Mouse (Mus musculus): ENCODE measurements around the gene Krt15. TPM values are rescaled to one million over a fixed set of nuclear protein-coding genes. Genes with fewer than 3 reads are reported as not detected.

Krt15 gene
- total RNA-seq (2021), result not detected
- long read RNA-seq, experiment 1, result 0 reads
- long read RNA-seq, experiment 2, result 0 reads

DNA sequence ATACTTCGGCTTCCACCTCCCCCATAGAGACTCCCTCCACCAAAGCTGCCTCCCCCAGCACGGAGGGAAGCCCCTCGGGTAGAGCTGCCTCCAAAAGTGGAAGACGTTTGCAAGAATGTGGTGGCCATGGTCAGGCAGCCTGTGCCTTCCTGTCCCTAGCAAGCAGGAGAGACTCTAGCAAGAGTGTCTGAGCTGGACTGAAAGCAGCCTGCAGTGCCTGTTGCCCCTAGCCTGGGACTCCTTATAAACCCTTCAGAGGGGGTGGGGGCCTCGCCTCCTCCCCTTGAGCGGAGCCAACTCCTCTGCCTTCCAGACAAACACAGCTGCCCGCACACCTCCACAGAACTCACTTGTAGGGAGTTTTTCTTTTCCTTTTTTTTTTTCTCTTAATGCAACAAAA is at the start of gene Krt15:
TSS of gene Krt15 (minus strand) at position 198 of the 400 bp plus-strand sequence.
- no peak for DNase-seq (ENCODE audit: low spot score)

DNA sequence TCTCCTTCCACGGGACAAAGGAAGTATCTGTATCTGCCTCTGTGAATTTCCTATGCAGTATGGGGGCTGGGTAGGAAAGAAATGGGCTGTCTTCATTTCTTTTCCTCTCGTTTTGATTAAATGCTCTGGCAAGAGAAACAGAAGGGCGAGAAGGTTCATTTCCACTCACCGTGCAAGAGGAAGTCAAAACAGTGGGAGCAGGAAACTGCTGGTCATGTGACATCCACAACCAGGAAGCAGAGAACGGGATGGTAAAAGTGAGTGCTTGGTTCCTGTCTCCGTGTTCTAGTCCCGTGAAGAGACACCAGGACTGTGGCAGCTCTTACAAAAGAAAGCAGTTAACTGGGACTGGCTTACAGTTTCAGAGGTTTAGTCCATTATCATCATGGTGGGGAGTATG is 46.0 kb upstream of the Krt15 start:
- DNase-seq (ENCODE audit: low spot score), result no peak

DNA sequence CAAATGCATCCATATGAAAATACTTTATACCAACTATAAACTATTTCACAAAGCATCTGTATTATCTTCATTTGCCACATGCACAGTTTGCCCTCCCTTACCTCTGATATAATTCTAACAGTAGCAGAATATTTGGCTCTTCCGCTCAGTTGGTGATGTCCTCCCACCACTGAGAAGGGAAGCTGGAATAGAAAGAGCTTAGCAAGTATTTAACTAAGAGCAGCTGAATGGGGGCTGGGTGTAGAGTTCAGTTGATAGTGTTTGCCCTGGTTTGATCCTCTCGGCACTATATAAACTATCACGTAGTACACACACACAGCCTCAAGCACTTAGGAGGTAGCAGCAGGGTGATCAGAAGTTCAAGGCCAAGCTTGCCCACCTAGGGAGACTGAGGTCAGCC is 43.5 kb upstream of the Krt15 start:
- no peak for DNase-seq (ENCODE audit: low spot score)

- no peak for DNase-seq (ENCODE audit: low spot score)
Measured at GRCm38 (mm10) chr11:100178307-100178706, 42.6 kb upstream of the Krt15 start.

- no peak for DNase-seq (ENCODE audit: low spot score)
Measured at GRCm38 (mm10) chr11:100176791-100177190, 41.1 kb upstream of the Krt15 start.

- peak; percentile 43 for DNase-seq (ENCODE audit: low spot score)
Measured at GRCm38 (mm10) chr11:100168765-100169762, 33.3 kb upstream of the Krt15 start.

GRCm38 (mm10) chr11:100168071-100168470 is 32.3 kb upstream of the Krt15 start:
- DNase-seq (ENCODE audit: low spot score), result no peak

GRCm38 (mm10) chr11:100164392-100164791 is 28.7 kb upstream of the Krt15 start:
- DNase-seq (ENCODE audit: low spot score), result no peak

- DNase-seq (ENCODE audit: low spot score), result no peak
Measured at GRCm38 (mm10) chr11:100157908-100158477, 22.3 kb upstream of the Krt15 start.

DNA sequence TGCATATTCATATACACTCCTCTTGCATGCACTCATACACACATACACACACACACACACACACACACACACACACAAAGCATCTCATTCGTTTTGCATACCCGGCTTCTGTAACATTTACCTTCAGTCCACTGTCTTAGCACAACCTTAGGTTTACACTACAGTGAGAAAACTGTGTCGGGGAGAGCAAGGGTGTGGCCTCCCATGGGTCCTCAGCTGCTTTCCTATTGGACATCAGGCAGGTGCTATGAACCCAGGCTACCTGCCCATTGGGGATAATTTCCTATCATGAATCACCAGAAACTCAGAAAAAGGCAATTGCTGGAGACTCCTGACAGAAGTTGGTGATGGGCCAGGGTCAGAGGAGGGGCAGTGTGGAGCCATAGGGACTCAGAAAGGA is 21.6 kb upstream of the Krt15 start:
- no peak for DNase-seq (ENCODE audit: low spot score)

- DNase-seq (ENCODE audit: low spot score), result no peak
Measured at GRCm38 (mm10) chr11:100155497-100156255, 19.9 kb upstream of the Krt15 start.

GRCm38 (mm10) chr11:100148615-100149330 is 13.0 kb upstream of the Krt15 start, which contains the start of gene Krt19:
TSS of gene Krt19 (minus strand) at chr11:100148665.
- no peak for DNase-seq (ENCODE audit: low spot score)

- no peak for DNase-seq (ENCODE audit: low spot score)
Measured at GRCm38 (mm10) chr11:100147566-100148353, 12.0 kb upstream of the Krt15 start.

DNA sequence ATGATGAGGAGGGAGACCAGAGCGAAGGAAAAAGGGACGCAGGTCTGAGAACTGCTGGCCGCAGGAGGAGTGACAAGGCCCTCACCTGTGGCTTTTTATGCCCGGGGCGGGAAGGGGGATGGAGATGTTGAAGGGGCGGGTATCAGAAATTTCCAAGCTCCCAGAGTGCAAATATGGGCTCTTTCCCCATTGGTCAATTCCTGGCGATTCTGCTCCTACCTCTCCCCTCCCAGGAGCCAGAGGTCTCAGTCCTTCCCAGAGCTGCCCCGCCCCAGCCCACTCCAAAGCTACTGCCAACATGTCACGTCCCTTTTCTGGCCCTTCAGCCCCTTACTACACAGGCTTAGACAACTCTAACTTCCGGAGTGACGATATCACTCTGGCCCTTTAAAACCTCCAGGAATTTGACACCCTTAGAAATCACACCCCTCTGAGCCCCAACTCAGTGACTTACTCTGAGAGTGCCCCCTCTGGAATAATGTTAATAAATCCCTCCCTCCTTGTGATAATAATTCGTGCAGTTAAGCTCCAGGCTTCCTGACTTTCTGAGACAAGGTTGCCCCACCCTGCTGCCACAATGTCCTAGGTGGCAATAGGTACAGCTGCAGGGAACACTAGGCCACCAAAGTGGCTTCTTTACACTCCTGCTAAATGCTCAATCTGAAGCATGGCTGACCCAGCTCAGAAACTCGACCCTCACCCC is 10.3 kb upstream of the Krt15 start:
- DNase-seq (ENCODE audit: low spot score), result no peak

DNA sequence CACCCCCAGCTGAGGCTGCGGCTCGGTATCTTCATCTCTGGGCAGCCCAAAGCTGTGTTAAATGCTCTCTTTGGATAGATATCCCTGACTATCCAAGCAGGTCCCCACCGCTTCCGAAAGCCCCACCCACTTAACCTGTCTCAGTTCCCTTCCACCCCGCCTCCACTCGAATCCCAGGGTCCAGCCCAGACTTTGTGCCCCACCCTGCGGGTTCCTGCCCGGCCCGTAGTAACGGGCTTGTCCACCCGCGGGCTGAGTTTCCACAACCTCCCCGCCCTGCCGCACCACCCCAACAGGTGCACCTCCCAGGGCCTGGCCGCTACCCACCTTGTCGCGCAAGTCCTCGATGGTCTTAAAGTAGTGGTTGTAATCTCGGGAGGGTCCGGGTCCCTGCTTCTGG is 9.4 kb upstream of the Krt15 start:
- DNase-seq (ENCODE audit: low spot score), result no peak

GRCm38 (mm10) chr11:100140966-100141365 is 5.2 kb upstream of the Krt15 start:
- peak; percentile 39 for DNase-seq (ENCODE audit: low spot score)

- DNase-seq (ENCODE audit: low spot score), result no peak
Measured at GRCm38 (mm10) chr11:100139391-100139790, 3.7 kb upstream of the Krt15 start.

- no peak for DNase-seq (ENCODE audit: low spot score)
Measured at GRCm38 (mm10) chr11:100138809-100139208, 3.1 kb upstream of the Krt15 start.

DNA sequence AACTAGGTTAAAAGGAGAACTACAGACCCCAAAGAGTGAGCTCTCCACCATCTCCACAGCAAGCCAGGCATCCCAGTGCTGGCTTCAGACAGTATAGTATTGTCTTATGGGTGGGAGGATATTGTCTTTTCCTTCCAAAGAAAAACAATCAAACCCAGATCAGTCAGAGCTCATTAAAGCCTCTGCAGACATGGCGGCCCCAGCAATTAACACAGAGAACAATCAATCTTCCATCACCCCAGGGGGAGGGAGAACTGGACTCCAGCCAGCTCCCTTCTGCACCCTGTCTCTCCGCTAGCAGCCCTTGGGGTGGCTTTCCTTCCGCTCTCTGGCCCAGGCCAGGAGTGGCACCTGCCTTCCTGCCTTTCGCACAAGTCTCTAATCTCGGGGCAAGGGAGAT is 2.0 kb upstream of the Krt15 start:
- DNase-seq (ENCODE audit: low spot score), result no peak

DNA sequence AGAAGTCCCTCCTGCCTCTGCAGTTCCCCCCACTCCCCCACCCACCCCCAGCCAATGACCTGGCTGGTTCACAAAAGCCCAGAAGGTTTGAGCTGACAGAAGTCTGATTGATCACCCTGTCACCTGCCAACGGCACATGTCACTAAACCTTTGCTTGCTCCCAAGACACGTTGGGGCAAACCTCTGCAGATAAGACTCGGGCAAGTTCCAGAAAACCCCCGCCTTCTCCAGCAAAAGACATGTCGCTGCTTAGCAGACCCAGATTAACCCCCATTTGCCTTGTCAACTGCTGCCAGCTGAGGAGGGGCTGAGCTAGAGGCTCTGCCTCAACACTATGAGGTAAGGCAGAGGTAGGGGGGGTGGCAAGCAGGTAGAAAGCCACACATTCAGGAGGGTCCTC is 831 bp upstream of the Krt15 start:
- no peak for DNase-seq (ENCODE audit: low spot score)

Data from gastrocnemius, adult 18-20 months (tissue).